Mouse (Mus musculus) forebrain, embryonic 10.5 days (tissue): ENCODE results near the gene Tnfrsf1a. TPM values are rescaled to one million over a fixed set of nuclear protein-coding genes. Genes with fewer than 3 reads are reported as not detected.

ENCODE experiments used
- DNase-seq: peaks from one replicate; pipeline ENCODE4 v3.0.0-alpha.2; 2017; ENCODE audit warnings: low spot score; ENCODE audit errors: extremely low spot score
- H3K27ac ChIP-seq: fragments of 300-500 bp; sonication (generic); 2 replicates; pipeline ENCODE4 v1.5.1; 2016; ENCODE audit warnings: mild to moderate bottlenecking
- H3K27me3 ChIP-seq: fragments of 300-500 bp; sonication (generic); 2 replicates; pipeline ENCODE4 v1.6.1; 2016; ENCODE audit warnings: mild to moderate bottlenecking; ENCODE audit not compliant: poor library complexity, severe bottlenecking
- H3K36me3 ChIP-seq: fragments of 300-500 bp; sonication (generic); replicated peaks from 2 replicates; pipeline ENCODE4 v1.6.1; 2016; ENCODE audit warnings: mild to moderate bottlenecking, moderate library complexity
- H3K4me1 ChIP-seq: fragments of 300-500 bp; sonication (generic); 2 replicates; pipeline ENCODE4 v1.6.1; 2016
- H3K4me3 ChIP-seq: fragments of 300-500 bp; sonication (generic); 2 replicates; pipeline ENCODE4 v1.5.1; 2016; ENCODE audit warnings: mild to moderate bottlenecking, moderate library complexity
- H3K9me3 ChIP-seq: fragments of 300-500 bp; sonication (generic); 2 replicates; pipeline ENCODE4 v1.6.1; 2016; ENCODE audit warnings: mild to moderate bottlenecking, moderate library complexity
- WGBS: fragments of 180-500 bp; shearing (Covaris S2); methylation state at CpG from one replicate; pipeline ENCODE4 v1.1.7; 2016; 5-methylcytosine and 5-hydroxymethylcytosine counted together
- polyA plus RNA-seq: library from polyadenylated mRNA; unstranded; fragments of >200 nt; fragmentation: Nextera tagmentation; extraction: Ambion mirVana; gene quantifications from 2 replicates; pipeline ENCODE4 v1.2.1, GENCODE M21; 2016

Gene Tnfrsf1a
- polyA plus RNA-seq, 1 experiment from 2014 or later: 24.1 TPM

DNA sequence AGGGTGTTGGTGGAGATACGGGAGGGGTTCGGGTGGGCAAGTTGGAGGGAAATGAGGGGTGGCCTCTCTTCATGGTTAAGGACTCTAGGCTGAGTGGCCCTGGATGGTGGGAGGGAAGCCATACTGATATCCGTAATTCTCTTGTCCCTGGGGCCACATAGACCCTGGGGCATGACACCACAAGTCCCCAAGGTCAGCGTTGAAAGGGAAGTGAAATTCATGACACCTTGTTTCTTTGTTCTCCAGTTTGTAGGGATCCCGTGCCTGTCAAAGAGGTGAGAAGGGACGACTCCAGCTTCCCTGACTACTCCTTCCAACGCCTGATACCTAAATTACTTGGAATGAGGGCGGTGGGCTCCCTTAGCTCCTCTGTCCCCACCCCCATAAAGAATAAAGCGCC lies 11.7 kb downstream of the Tnfrsf1a start:
- Histone ChIP-seq H3K4me3 (no peak overlapping the region), H3K36me3 (peaks cover 43% of the 10 kb centered on the region), H3K9me3 (no peaks in the 10 kb centered on the region), H3K27me3 (peaks cover 69% of the 10 kb centered on the region), H3K27ac (no peak overlapping the region), H3K4me1 (peaks cover 50% of the 10 kb centered on the region)
- DNase-seq: no peak
- WGBS: 51% methylated on average over 9 of the region's 9 CpGs

DNA sequence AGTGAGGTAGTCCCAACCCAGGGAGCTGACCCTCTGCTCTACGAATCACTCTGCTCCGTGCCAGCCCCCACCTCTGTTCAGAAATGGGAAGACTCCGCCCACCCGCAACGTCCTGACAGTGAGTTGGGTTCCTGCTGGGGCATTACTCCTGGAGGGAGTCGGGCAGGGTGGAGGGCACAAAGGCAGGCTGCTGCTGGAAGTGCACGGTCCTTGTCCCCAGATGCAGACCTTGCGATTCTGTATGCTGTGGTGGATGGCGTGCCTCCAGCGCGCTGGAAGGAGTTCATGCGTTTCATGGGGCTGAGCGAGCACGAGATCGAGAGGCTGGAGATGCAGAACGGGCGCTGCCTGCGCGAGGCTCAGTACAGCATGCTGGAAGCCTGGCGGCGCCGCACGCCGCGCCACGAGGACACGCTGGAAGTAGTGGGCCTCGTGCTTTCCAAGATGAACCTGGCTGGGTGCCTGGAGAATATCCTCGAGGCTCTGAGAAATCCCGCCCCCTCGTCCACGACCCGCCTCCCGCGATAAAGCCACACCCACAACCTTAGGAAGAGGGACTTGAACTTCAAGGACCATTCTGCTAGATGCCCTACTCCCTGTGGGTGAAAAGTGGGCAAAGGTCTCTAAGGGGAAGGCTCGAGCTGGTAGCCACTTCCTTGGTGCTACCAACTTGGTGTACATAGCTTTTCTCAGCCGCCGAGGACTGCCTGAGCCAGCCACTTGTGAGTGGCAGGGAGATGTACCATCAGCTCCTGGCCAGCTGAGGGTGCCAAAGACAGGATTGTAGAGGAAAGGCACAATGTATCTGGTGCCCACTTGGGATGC lies 12.5 kb downstream of the Tnfrsf1a start:
- 15% methylated on average over 38 of the region's 38 CpGs for WGBS
- peaks cover 71% of the 10 kb centered on the region for H3K27me3 ChIP-seq

DNA sequence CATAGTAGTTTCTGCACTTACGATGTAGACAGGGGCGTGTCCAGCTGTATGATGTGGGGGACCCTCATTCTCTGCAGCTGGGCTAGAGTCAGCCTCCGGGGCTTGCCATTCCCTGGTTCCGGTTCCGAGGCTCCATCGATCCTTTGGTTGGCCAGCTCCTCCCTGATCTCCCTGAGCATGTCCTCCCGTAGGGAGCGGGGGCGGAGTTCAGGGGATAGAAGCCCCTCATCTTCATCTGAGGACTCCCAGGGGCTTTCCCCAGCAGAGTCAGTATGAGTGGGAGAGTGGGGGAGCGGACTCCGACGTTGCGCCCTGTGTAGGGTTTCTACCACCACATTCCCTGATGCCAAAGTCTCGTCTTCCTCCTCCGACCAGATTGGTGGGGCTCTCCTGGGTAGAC lies 13.9 kb downstream of the Tnfrsf1a start:
- 14% methylated on average over 15 of the region's 15 CpGs for WGBS
- DNase-seq: no peak
- H3K27ac ChIP-seq: no peak overlapping the region
- H3K36me3 ChIP-seq: peaks cover 32% of the 10 kb centered on the region
- no peaks in the 10 kb centered on the region for H3K9me3 ChIP-seq
- H3K4me1 ChIP-seq: peaks cover 49% of the 10 kb centered on the region
- H3K27me3 ChIP-seq: peaks cover 72% of the 10 kb centered on the region
- peak overlapping the region; percentile 13 for H3K4me3 ChIP-seq

More for the DNA sequence above, 12.5 kb downstream of the Tnfrsf1a start:
- DNase-seq: no peak
- H3K4me3 ChIP-seq: peak overlapping the region; percentile 40
- H3K4me1 ChIP-seq: peaks cover 44% of the 10 kb centered on the region
- H3K27ac ChIP-seq: peak overlapping the region; percentile 44; the same call in 1 of the 2 replicates
- H3K36me3 ChIP-seq: peaks cover 43% of the 10 kb centered on the region
- H3K9me3 ChIP-seq: no peaks in the 10 kb centered on the region

DNA sequence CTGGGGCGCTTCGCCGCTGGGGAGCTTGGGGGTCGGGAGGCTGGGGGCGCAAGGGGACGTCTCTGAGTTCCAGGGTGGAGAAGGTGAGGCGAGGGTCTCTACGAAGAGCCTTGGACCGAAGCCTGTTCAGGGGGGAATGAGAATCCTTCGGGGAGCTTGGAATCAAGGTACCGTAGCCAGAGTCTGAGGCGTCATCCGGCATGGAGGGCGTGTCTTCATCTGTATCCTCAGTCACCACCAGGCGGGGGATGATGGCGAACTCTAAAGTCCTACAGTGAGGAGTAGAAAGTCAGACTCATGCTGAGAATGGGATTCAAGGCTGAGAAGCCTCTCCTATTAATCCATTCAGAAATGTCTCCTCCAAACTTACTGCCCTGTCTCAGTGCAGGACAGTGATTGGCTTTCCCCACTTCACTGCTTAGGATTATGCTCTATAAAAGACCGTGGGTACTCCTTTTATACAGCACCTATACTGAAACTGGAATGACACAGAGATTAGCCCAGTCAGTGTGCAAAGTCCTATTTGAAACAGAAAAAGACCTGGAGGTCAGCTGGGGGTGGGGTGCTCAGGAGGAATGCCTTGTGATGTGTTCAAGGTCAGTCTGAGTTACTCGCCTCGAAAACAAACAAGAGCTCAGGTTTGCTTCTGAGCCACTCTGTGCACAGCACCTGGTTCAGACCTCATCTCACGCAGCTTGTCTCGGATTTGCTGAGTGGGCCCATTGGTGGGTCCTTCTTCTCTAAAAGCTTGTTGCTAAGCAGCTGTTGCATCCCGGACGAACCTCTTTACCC lies 14.5 kb downstream of the Tnfrsf1a start:
- peaks cover 72% of the 10 kb centered on the region for H3K27me3 ChIP-seq
- no peak overlapping the region for H3K27ac ChIP-seq
- DNase-seq: no peak
- WGBS: 6% methylated on average over 23 of the region's 23 CpGs
- H3K4me1 ChIP-seq: peaks cover 56% of the 10 kb centered on the region
- H3K4me3 ChIP-seq: peak overlapping the region; percentile 13
- H3K36me3 ChIP-seq: peaks cover 26% of the 10 kb centered on the region
- no peaks in the 10 kb centered on the region for H3K9me3 ChIP-seq

DNA sequence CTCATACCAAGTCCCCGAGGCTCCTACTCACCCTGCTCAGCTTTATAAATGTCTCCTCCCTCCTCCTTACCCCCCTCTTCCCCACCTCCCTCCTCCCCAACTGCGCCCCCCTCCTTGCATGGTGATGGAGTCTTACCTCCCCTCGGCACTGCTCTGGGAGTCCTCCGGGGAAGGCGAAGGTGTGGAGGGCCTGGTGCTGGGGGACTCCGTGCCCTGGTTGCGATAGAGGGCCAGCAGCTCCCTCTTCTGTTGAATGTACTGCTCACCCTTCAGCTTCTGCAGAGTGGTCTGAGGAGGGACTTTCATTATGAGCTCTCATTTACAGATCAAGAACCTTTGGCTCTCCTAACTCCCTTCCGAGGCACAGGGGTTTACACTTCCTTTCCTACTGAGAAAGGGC lies 15.3 kb downstream of the Tnfrsf1a start:
- H3K27me3 ChIP-seq: peaks cover 66% of the 10 kb centered on the region
- H3K4me3 ChIP-seq: peak overlapping the region; percentile 6; the same call in 1 of the 2 replicates
- H3K4me1 ChIP-seq: peaks cover 61% of the 10 kb centered on the region
- H3K27ac ChIP-seq: no peak overlapping the region
- peaks cover 18% of the 10 kb centered on the region for H3K36me3 ChIP-seq
- H3K9me3 ChIP-seq: no peaks in the 10 kb centered on the region
- 9% methylated on average over 8 of the region's 8 CpGs for WGBS
- no peak for DNase-seq

DNA sequence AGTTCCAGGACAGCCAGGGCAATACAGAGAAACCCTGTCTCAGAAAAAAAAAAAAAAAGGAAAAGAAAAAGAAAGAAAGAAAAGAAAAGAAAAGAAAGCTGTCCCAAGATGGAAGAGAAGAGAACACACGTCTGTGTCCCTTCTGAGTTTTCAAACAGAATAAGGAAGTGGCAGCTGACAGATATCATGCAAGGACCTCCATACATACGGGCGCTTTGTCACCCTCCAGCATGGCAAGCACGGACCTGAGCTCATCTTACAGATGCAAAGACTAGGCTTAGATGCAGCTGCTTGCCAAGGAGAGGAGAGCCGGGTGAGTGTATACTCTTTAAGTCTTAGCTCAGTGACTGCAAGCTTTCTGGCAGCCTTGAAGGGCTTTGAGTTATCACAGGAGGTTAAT lies 16.4 kb downstream of the Tnfrsf1a start:
- peaks cover 12% of the 10 kb centered on the region for H3K36me3 ChIP-seq
- no peak overlapping the region for H3K27ac ChIP-seq
- H3K9me3 ChIP-seq: no peaks in the 10 kb centered on the region
- no peak overlapping the region for H3K4me3 ChIP-seq
- WGBS: 87% methylated on average over 5 of the region's 5 CpGs
- peaks cover 62% of the 10 kb centered on the region for H3K4me1 ChIP-seq
- DNase-seq: no peak
- peaks cover 57% of the 10 kb centered on the region for H3K27me3 ChIP-seq

DNA sequence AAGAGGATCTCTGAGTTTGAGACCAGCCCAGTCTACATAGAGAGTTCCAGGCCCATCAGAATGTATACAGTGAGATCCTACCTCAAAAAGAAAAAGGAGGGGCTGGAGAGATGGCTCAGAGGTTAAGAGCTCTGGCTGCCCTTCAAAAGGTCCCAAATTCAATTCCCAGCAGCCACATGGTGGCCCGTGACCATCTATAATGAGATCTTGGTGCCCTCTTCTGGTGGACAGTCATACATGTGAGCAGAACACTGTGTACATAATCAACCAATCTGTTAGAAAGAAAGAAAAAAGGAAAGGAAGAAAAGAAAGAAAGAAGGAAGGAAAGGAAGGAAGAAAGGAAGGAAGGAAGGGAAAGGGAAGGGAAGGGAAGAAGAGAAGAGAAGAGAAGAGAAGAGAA lies 17.0 kb downstream of the Tnfrsf1a start:
- Histone ChIP-seq H3K36me3 (peaks cover 8% of the 10 kb centered on the region), H3K9me3 (no peaks in the 10 kb centered on the region), H3K4me3 (no peak overlapping the region), H3K27me3 (peaks cover 51% of the 10 kb centered on the region), H3K27ac (no peak overlapping the region), H3K4me1 (peaks cover 57% of the 10 kb centered on the region)
- WGBS: 80% methylated on average over 1 of the region's 1 CpGs
- no peak for DNase-seq

DNA sequence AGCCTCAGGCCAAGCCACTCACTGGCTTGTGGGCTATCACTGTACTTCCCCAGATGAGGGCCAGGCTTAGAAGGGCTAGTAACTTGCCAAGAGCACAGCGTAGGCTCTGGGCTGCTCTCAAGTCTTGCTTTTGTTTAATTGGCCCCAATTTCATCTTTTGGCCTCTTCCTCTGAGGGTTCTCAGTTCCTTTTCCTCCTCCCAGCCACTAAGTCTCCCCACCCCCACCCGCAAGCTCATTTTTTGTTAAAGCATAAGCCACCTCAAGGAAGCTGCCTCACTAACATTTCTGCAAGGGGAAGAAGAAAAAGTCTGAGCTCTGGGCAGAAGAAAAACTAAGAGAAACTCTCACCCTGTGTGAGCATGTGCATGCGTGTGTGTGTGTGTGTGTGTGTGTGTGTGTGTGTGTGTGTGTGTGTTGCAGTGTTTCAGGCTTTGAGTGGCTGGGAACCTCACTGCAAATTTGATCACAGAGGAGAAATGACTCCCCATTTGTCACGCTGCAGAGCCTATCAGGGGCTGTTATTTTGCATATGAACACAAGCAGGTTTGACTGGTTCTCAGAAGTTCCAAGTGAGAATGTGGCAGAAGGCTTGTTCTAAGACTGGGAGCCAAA lies 18.7 kb downstream of the Tnfrsf1a start:
- WGBS: 52% methylated on average over 4 of the region's 4 CpGs
- Histone ChIP-seq H3K27ac (0 out of 2 replicates have a peak overlapping the region, but pooled peaks have one; percentile 44), H3K36me3 (no peaks in the 10 kb centered on the region), H3K4me1 (peaks cover 45% of the 10 kb centered on the region), H3K9me3 (no peaks in the 10 kb centered on the region), H3K27me3 (peaks cover 47% of the 10 kb centered on the region), H3K4me3 (no peak overlapping the region)
- DNase-seq: no peak

DNA sequence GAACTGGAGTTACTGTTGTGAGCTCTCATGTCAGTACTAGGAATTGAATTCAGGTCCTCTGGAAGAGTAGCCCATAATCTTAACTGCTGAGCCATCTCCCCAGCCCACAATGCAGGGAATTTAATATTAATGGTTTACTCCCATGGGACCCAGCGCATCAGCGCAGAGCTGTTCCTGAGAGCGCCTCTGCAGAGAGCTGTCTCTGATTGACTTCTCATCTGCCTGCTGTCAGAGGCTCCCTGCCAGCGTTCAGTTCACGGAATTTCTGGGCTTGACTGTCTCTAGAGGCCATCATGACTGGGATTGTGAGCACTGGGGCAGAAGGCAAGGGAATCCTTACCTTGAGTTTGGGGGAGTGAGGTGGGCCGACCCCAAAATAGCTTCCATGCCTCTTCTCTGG lies 27.9 kb downstream of the Tnfrsf1a start:
- Histone ChIP-seq H3K4me3 (no peak overlapping the region), H3K9me3 (no peaks in the 10 kb centered on the region), H3K27ac (no peak overlapping the region), H3K4me1 (peaks cover 30% of the 10 kb centered on the region), H3K36me3 (no peaks in the 10 kb centered on the region), H3K27me3 (peaks cover 89% of the 10 kb centered on the region)
- DNase-seq: no peak
- WGBS: 60% methylated on average over 6 of the region's 6 CpGs

DNA sequence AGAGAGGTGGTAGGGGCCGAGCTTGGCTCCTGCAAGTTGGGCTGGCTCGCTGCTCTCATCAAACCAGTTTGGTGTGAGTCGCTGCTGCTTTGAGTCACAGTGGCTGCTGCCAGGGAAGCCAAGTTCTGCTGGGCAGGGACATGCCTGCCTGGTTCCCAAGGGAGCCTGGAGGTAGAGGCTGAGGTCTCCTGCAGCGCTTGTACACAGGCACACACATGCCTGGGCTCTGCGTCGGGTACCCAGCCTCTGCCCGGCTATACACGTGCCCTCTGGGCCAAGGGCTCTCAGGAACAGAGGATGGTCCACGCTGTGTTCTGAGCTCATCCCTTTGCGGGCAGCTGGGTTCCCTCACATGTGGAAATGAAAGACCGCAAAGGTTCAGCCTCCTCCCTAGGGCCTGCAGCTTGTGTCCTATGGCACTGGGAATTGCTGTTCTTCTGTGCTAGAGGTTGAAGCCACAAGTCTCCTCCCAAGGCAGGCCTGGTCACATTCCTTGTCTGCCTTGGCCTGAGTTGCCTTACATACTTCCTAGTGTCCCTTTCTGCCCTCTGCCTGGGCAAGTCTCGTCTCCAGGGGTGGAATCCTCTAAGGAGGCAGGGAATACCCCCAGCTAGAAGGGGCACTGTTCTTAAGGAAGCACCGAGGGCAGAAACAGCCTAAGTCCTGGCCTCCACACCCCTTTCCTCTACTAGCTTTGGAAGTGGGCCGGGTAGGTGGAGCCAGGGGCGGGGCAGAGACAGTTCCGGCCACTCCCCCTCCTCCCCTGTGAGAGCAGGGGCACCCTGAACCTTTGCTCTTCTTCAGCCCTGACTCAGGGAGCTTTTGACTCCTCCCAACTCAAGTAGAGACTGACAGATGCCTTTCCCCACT lies 28.7 kb downstream of the Tnfrsf1a start:
- 37% methylated on average over 16 of the region's 16 CpGs for WGBS
- Histone ChIP-seq H3K27ac (no peak overlapping the region), H3K36me3 (no peaks in the 10 kb centered on the region), H3K4me3 (peak overlapping the region; percentile 15; the same call in 1 of the 2 replicates), H3K27me3 (peaks cover 89% of the 10 kb centered on the region), H3K9me3 (no peaks in the 10 kb centered on the region), H3K4me1 (peaks cover 30% of the 10 kb centered on the region)
- no peak for DNase-seq

DNA sequence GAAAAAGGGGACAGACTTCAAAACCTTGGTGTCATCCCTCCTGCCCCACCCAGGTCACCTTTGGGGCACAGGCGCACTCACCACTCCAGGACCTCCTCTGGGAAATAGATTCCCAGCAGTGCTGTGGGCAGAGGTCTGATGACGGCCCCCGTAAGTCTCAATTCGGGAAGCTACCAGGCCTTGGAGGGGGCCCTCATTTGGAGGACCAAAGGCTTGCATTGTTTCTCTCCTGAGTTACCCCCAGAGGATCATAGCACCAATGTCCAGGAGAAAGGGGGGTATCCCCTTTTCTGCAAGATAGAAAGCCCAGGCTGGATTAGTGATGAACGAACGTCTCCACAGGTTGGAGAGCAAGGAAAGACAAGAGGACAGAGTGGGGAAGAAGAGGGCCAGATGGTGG lies 29.5 kb downstream of the Tnfrsf1a start:
- 0 out of 2 replicates have a peak overlapping the region, but pooled peaks have one; percentile 15 for H3K4me3 ChIP-seq
- H3K9me3 ChIP-seq: no peaks in the 10 kb centered on the region
- no peak overlapping the region for H3K27ac ChIP-seq
- H3K4me1 ChIP-seq: peaks cover 30% of the 10 kb centered on the region
- H3K36me3 ChIP-seq: no peaks in the 10 kb centered on the region
- 11% methylated on average over 6 of the region's 6 CpGs for WGBS
- H3K27me3 ChIP-seq: peaks cover 83% of the 10 kb centered on the region
- DNase-seq: no peak

DNA sequence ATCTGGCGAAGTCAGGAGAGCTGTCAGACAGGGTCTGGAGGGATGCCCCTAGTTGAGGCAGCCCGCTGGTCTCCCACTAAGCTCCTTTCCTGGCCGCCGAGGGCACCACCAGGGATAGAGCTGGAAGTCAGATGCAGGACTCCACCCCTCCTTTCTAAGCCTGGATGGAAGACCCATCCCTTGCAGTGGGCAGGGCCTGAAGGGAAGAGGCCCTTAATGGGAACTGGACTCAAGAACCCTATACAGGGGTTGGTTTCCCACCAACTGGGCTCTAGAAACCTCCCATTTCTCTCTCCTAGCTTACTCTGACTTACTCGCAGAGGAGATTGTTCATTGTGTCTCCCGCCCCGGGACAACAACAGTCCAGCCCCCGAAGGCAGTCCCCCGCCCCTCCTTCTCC lies 30.6 kb downstream of the Tnfrsf1a start:
- Histone ChIP-seq H3K4me1 (peaks cover 33% of the 10 kb centered on the region), H3K36me3 (no peaks in the 10 kb centered on the region), H3K27me3 (peaks cover 75% of the 10 kb centered on the region), H3K9me3 (no peaks in the 10 kb centered on the region), H3K4me3 (peak overlapping the region; percentile 49), H3K27ac (no peak overlapping the region)
- WGBS: 4% methylated on average over 9 of the region's 9 CpGs
- no peak for DNase-seq
